9 mouse cellular contexts compared by ENCODE assay signal in the genomic region with DNA sequence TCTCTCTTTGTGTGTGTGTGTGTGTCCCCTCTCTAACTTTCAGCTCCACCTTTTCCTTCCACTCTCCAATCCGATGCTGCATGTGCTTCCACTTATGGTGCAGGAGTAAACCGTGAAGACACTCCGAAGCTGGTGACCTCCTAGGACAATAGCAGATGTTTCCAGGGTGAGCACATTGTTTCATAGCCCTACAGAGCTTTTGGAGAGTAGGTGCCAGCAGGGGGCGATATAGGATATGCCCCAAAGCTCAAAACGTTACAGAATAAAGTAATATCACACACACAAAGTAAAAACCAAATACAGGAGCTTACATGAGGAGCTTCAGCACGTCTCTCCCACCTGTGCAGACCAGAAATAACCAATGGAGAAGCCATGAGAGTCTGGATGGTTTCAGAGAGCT. TPM values are rescaled to one million over a fixed set of nuclear protein-coding genes. Genes with fewer than 3 reads are reported as not detected.
DNase-seq lines count a peak whose midpoint lies in the region; ATAC-seq lines count a peak whose summit lies in the region.
"Had no signal": no experiment of that assay in that cellular context is flagged by ENCODE, and none has a peak within 500 bp of the region (broad histone marks: within the 10 kb centered on the region; RNA-seq: fewer than 3 reads in every experiment).

No protein-coding gene starts in this region.

- H3K9me3 ChIP-seq in kidney, embryonic 16.5 days (ENCODE audit: low read length) = no peaks in the 10 kb centered on the region
- no peaks in the 10 kb centered on the region for H3K9me3 ChIP-seq in heart, embryonic 10.5 days
- no peaks in the 10 kb centered on the region for H3K9me3 ChIP-seq in forebrain, embryonic 13.5 days (replicated peaks)

- ATAC-seq in kidney, embryonic 16.5 days (ENCODE audit: low FRiP score, low TSS enrichment) = no peak
- no peak for ATAC-seq in forebrain, embryonic 13.5 days

- intact Hi-C loops in left cerebral cortex, postnatal 4 days (cut with DNase I) = no loop called here

- H3K9ac ChIP-seq in kidney, embryonic 16.5 days (replicated peaks; ENCODE audit: low read length) = no peak overlapping the region
- H3K9ac ChIP-seq in forebrain, embryonic 13.5 days = no peak overlapping the region
- H3K9ac ChIP-seq: midbrain, embryonic 12.5 days had no signal

- H3K4me2 ChIP-seq in kidney, embryonic 16.5 days (replicated peaks; ENCODE audit: low read depth, low read length) = no peak overlapping the region
- H3K4me2 ChIP-seq in forebrain, embryonic 13.5 days = no peak overlapping the region
- H3K4me2 ChIP-seq: midbrain, embryonic 12.5 days had no signal

- no peaks in the 10 kb centered on the region for H3K36me3 ChIP-seq in kidney, embryonic 16.5 days (ENCODE audit: insufficient read depth, low read length)
- H3K36me3 ChIP-seq in heart, embryonic 10.5 days = no peaks in the 10 kb centered on the region
- H3K36me3 ChIP-seq in forebrain, embryonic 13.5 days (ENCODE audit: poor library complexity, severe bottlenecking) = no peaks in the 10 kb centered on the region
- H3K36me3 ChIP-seq: midbrain, embryonic 12.5 days had no signal

- H3K27ac ChIP-seq in kidney, embryonic 16.5 days (ENCODE audit: low read length) = no peak overlapping the region
- H3K27ac ChIP-seq in heart, embryonic 10.5 days = no peak overlapping the region
- no peak overlapping the region for H3K27ac ChIP-seq in forebrain, embryonic 13.5 days
- H3K27ac ChIP-seq: midbrain, embryonic 12.5 days had no signal

- H3K4me1 ChIP-seq in kidney, embryonic 16.5 days (ENCODE audit: insufficient read depth, low read length) = no peaks in the 10 kb centered on the region
- no peaks in the 10 kb centered on the region for H3K4me1 ChIP-seq in heart, embryonic 10.5 days
- H3K4me1 ChIP-seq in forebrain, embryonic 13.5 days = no peaks in the 10 kb centered on the region
- H3K4me1 ChIP-seq: midbrain, embryonic 12.5 days had no signal

- peak; percentile 82 for DNase-seq in kidney, adult 18-20 months
- peak; percentile 50 to 69 for DNase-seq in CD8-positive naive resting alpha-beta T cell, adult 2 months (ENCODE audit: low read depth in 2 of 2, low spot score in 2 of 2)
- DNase-seq in adrenal gland, postnatal 14 days = peak; percentile 69
- peak; percentile 71 for DNase-seq in heart, embryonic 10.5 days (ENCODE audit: low spot score)
- peak; percentile 11 for DNase-seq in left cerebral cortex, postnatal 4 days
- DNase-seq in spleen, adult 12 weeks (ENCODE audit: low spot score) = peak; percentile 23

- H3K27me3 ChIP-seq in kidney, embryonic 16.5 days (ENCODE audit: insufficient read depth, low read length) = no peaks in the 10 kb centered on the region
- no peaks in the 10 kb centered on the region for H3K27me3 ChIP-seq in heart, embryonic 10.5 days (ENCODE audit: insufficient read depth, poor library complexity, severe bottlenecking)
- H3K27me3 ChIP-seq in forebrain, embryonic 13.5 days = no peaks in the 10 kb centered on the region
- H3K27me3 ChIP-seq: midbrain, embryonic 12.5 days had no signal

- 38% methylated on average over 6 of the region's 6 CpGs for WGBS in kidney, embryonic 16.5 days
- WGBS in heart, embryonic 10.5 days = 33% methylated on average over 6 of the region's 6 CpGs
- 36% methylated on average over 6 of the region's 6 CpGs for WGBS in forebrain, embryonic 13.5 days

- H3K4me3 ChIP-seq in kidney, embryonic 16.5 days (ENCODE audit: low read length) = no peak overlapping the region
- H3K4me3 ChIP-seq in heart, embryonic 10.5 days = no peak overlapping the region
- no peak overlapping the region for H3K4me3 ChIP-seq in forebrain, embryonic 13.5 days
- H3K4me3 ChIP-seq: midbrain, embryonic 12.5 days had no signal

RNA-seq across cellular contexts. Expression of gene Igll1, which starts 8.9 kb away (rescaled TPM):
- polyA plus RNA-seq in kidney, embryonic 16.5 days (2015; fragmentation: Nextera tagmentation; extraction: Ambion mirVana) = 0.46 TPM in 1 of 2 replicates, not detected in the other
- 0.41 TPM in 1 of 2 replicates, not detected in the other for total RNA-seq in adrenal gland, postnatal 14 days (2021)
- not detected in 2 replicates for polyA plus RNA-seq in heart, embryonic 10.5 days (2016; fragmentation: Nextera tagmentation; extraction: Ambion mirVana)
- not detected for total RNA-seq in left cerebral cortex, postnatal 4 days (2021)
- 0.19 TPM in 1 of 2 replicates, not detected in the other for polyA plus RNA-seq in forebrain, embryonic 13.5 days (2015; fragmentation: Nextera tagmentation; extraction: Ambion mirVana)
- polyA plus RNA-seq: midbrain, embryonic 12.5 days had no signal

RNA-seq across cellular contexts. Expression of gene Top3b, which starts 15.7 kb away (rescaled TPM):
- polyA plus RNA-seq in kidney, embryonic 16.5 days (2015; fragmentation: Nextera tagmentation; extraction: Ambion mirVana) = 73.0 and 77.2 TPM in 2 replicates
- total RNA-seq in adrenal gland, postnatal 14 days (2021) = 57.0 and 72.3 TPM in 2 replicates
- polyA plus RNA-seq in heart, embryonic 10.5 days (2016; fragmentation: Nextera tagmentation; extraction: Ambion mirVana) = 53.4 and 55.6 TPM in 2 replicates
- total RNA-seq in left cerebral cortex, postnatal 4 days (2021) = 10 to 100 TPM; 57.1 to 78.2 TPM
- polyA plus RNA-seq in forebrain, embryonic 13.5 days (2015; fragmentation: Nextera tagmentation; extraction: Ambion mirVana) = 62.7 and 65.2 TPM in 2 replicates

RNA-seq across cellular contexts. Expression of gene Vpreb1, which starts 15.8 kb away (rescaled TPM):
- 2.4 and 2.5 TPM in 2 replicates for polyA plus RNA-seq in kidney, embryonic 16.5 days (2015; fragmentation: Nextera tagmentation; extraction: Ambion mirVana)
- 1.5 TPM in 1 of 2 replicates, not detected in the other for total RNA-seq in adrenal gland, postnatal 14 days (2021)
- polyA plus RNA-seq in heart, embryonic 10.5 days (2016; fragmentation: Nextera tagmentation; extraction: Ambion mirVana) = 1.6 and 1.8 TPM in 2 replicates
- under 1 TPM in 1 of 2 experiments, not detected in 1; 0.52 TPM for total RNA-seq in left cerebral cortex, postnatal 4 days (2021)
- polyA plus RNA-seq in forebrain, embryonic 13.5 days (2015; fragmentation: Nextera tagmentation; extraction: Ambion mirVana) = 2.5 and 3.5 TPM in 2 replicates

RNA-seq across cellular contexts. Expression of gene Spag6l, which starts 25.6 kb away (rescaled TPM):
- polyA plus RNA-seq in kidney, embryonic 16.5 days (2015; fragmentation: Nextera tagmentation; extraction: Ambion mirVana) = 0.95 and 1.2 TPM in 2 replicates
- total RNA-seq in adrenal gland, postnatal 14 days (2021) = 0.44 and 0.53 TPM in 2 replicates
- 0.13 TPM in 1 of 2 replicates, not detected in the other for polyA plus RNA-seq in heart, embryonic 10.5 days (2016; fragmentation: Nextera tagmentation; extraction: Ambion mirVana)
- total RNA-seq in left cerebral cortex, postnatal 4 days (2021) = 10 to 100 TPM; 11.4 to 12.6 TPM
- 5.6 and 9.8 TPM in 2 replicates for polyA plus RNA-seq in forebrain, embryonic 13.5 days (2015; fragmentation: Nextera tagmentation; extraction: Ambion mirVana)

RNA-seq across cellular contexts. Expression of gene Ppm1f, which starts 41.4 kb away (rescaled TPM):
- 37.7 TPM in 2 replicates for polyA plus RNA-seq in kidney, embryonic 16.5 days (2015; fragmentation: Nextera tagmentation; extraction: Ambion mirVana)
- total RNA-seq in adrenal gland, postnatal 14 days (2021) = 37.8 and 39.0 TPM in 2 replicates
- polyA plus RNA-seq in heart, embryonic 10.5 days (2016; fragmentation: Nextera tagmentation; extraction: Ambion mirVana) = 29.2 and 41.0 TPM in 2 replicates
- 10 to 100 TPM; 23.8 to 25.8 TPM for total RNA-seq in left cerebral cortex, postnatal 4 days (2021)
- 22.8 and 26.8 TPM in 2 replicates for polyA plus RNA-seq in forebrain, embryonic 13.5 days (2015; fragmentation: Nextera tagmentation; extraction: Ambion mirVana)

Comparison
In these comparisons a context has a peak if more than half of its experiments do, and no peak if none do; other contexts are left out.
1. DNase-seq: peak in every context shown above with its lines; median percentile 82 in kidney, adult 18-20 months; 71 in heart, embryonic 10.5 days; 69 in adrenal gland, postnatal 14 days; 60 in CD8-positive naive resting alpha-beta T cell, adult 2 months; 23 in spleen, adult 12 weeks; 11 in left cerebral cortex, postnatal 4 days.